Mouse (Mus musculus) gastrocnemius, adult 2 months (tissue): Measurements from ENCODE around the gene Pcbp1. TPM values are rescaled to one million over a fixed set of nuclear protein-coding genes. Genes with fewer than 3 reads are reported as not detected.
"Not testable (repeated sequence)": the region's sequence is repeated elsewhere in the genome, so short reads cannot be mapped to it uniquely, and the experiment has no call there.

Experiments
- DNase-seq: peaks from one replicate; pipeline ENCODE4 v3.0.0; 2022
- H3K27ac ChIP-seq: fragments of 200-600 bp; 2 replicates; pipeline ENCODE4 v1.8.1; 2022; ENCODE audit warnings: mild to moderate bottlenecking
- H3K4me3 ChIP-seq: fragments of 200-600 bp; 2 replicates; pipeline ENCODE4 v1.8.1; 2022; ENCODE audit warnings: mild to moderate bottlenecking, moderate library complexity
- CTCF ChIP-seq: fragments of 200-600 bp; IDR thresholded peaks from 2 replicates; pipeline ENCODE4 v1.8.1; 2022; ENCODE audit warnings: antibody characterized with exemption, mild to moderate bottlenecking, moderate library complexity
- intact Hi-C: fragments of 180-260 bp; cut with DNase I; formaldehyde crosslinking; loops from one replicate; pipeline ENCODE4 v1.15.1; 2025
- long read RNA-seq, 2 experiments: library from polyadenylated mRNA; stranded (forward); transcript quantifications; one replicate each; pipeline ENCODE4 v2.0.0; 2021
- total RNA-seq, 2 experiments: library from RNA; stranded (reverse); gene quantifications; 2 replicates each; pipeline ENCODE4 v1.2.3; 2021

Pcbp1 gene
- 100 to 1,000 TPM; 121 to 128 TPM for total RNA-seq
- long read RNA-seq, experiment 1, transcript Pcbp1-201 (1 exons, 1,830 nt) = major isoform, 162 of 162 reads
- long read RNA-seq, experiment 1, partial matches to known transcripts = 0 of 162 reads
- long read RNA-seq, experiment 1, other reads (novel, unspliced or antisense) = 0 of 162 reads
- long read RNA-seq, experiment 2, transcript Pcbp1-201 (1 exons, 1,830 nt) = major isoform, 185 of 185 reads
- long read RNA-seq, experiment 2, partial matches to known transcripts = 0 of 185 reads
- long read RNA-seq, experiment 2, other reads (novel, unspliced or antisense) = 0 of 185 reads

DNA sequence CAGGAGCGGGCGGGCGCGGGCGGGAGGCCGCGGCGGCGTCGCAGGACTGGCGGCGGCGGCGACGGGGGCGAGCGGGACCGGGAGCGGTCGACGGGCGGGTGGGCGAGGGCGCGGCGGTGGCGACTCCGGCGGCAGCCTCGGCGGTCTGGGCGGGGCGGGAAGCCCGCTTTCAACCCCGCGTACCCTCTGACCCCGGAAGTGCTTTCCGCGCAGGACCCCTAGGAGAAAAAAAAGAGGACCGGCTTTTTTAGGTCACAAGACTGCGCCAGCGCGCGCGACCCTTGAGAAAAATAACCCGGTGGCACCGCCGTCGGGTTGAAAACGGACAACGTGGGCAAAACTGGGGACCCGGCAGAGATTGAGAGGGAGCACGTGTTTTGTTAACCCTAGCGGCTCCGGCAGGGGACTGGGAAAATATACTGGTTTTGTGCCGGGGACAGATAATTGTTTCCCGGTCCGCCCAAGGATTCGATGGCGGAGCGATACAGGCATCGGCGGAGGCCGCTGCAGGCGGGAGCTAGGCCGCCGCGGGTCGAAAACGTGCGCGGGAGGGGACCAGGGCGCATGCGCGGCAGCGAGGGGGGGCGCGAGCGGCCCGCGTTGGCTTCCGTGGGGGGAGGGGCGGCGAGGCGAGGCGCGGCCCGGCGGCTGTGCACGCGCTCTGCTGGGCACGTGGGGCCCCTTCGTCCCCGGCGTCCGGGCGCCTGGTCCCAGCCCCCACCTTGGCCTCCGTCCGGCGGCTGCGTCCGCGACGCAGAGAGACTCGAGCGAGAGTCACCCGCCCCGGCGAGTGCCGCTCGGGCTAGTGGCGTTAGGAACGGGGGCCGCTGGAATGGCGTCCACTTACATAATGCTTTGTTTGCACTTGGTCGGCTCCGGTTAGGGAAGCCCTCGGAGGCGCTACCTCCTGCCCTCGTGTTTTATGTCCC, at the start of gene Pcbp1:
Gene Pcbp1, minus strand, starts transcription at position 290 of the 929 bp plus-strand sequence.
- peak; percentile 99 for DNase-seq
- TF ChIP-seq CTCF = no peak
- intact Hi-C loops = loop anchor here (1.0 kb wide), 1 partner anchor 54 kb away; no protein-coding TSS in a partner anchor
- Histone ChIP-seq H3K27ac (peak within 1 kb of the TSS; percentile 100), H3K4me3 (peak within 1 kb of the TSS; percentile 88)

DNA sequence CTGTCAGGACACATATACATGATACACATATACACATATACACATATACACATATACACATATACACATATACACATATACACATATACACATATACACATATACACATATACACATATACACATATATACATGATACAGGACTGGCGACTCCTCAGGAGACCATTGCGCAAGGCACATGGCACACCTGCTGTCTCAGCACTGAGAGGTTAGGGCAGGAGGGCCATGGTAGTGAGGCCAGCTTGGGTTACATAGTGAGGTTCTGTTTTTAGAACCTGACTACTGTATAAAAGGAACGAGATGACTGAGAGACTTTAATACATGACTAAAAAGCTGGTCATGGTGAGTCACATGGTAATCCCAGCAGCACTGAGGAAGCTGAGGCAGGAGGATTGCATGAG, 48.4 kb upstream of the Pcbp1 start:
- peak; percentile 79 for DNase-seq
- intact Hi-C loops = no loop called here
- peak overlapping the region; percentile 61 for H3K27ac ChIP-seq
- no peak for TF ChIP-seq CTCF
- no peak overlapping the region for H3K4me3 ChIP-seq

DNA sequence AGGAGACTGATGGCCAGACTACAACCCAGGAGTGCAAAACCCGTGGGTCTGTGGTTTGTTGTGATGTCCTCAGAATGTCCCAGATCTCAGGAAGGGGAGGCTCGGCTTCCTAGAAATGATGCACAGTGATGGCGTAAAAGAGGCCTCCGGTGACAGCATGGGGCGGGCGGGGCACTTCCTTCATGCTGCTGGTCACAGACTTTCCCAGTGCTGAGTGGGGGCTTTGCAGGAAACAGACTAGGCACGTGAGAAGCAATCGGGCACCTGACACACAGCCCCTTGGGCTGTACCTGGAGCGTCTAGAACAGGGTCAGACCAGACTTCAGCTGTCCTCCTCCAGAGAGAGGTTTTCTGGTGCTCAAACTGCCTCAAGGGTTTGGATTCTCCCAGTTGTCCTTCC, 44.7 kb upstream of the Pcbp1 start:
- no peak for DNase-seq
- intact Hi-C loops = no loop called here
- no peak for TF ChIP-seq CTCF
- Histone ChIP-seq H3K27ac (no peak overlapping the region), H3K4me3 (no peak overlapping the region)

DNA sequence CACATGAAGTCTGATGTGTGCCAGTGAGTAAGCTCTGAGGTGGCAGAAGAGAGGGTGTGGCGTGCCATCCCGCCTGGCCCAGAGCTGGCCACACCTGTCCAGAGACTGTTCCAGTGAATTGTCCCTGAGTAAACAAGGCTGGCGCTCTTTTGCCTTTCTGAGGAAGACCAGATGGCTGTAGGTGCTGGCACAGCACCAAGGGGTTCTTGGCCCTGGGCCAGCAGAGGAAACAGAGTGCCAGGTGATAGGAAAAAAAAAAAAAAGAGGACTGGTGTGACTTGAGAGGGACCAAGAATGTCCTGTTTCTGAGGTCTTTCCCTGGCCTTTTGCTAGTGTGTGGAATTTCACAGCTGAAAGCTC, 43.3 kb upstream of the Pcbp1 start:
- H3K27ac ChIP-seq = no peak overlapping the region; the same call in 1 of the 2 replicates
- intact Hi-C loops = no loop called here
- no peak overlapping the region for H3K4me3 ChIP-seq
- no peak for TF ChIP-seq CTCF
- no peak for DNase-seq

DNA sequence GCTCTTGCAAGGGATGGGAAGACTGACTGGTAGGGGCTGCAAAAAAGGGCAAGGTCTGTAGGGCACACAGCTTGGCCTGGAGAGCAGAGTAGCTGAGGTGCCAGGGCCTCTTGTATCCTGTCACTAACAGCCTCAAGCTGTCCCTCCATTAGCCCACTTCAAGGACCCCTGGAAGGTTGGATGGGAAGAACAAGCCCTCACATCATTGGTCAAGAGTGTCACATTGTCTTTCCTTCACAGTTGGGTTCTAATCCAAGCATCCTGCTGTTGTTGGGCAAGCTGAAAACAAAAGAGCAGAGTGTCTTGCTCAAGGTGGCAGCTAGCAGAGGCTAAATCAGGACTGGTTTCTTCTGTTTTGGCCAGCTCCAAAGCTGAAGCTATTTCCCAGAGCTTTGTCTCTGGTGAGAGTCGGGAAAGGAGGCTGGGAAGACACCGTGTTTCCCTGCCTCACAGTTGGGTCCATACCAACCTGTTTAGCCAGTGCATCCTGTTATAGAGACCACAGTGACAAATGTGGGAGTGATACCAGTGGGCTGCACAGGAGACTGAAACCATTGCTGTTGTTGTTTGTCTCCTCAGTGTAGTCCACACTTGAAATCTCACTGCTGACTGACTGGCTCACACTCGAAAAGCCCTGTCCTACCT, 42.8 kb upstream of the Pcbp1 start:
- Histone ChIP-seq H3K27ac (no peak overlapping the region; the same call in 1 of the 2 replicates), H3K4me3 (no peak overlapping the region)
- intact Hi-C loops = no loop called here
- no peak for DNase-seq
- no peak for TF ChIP-seq CTCF

DNA sequence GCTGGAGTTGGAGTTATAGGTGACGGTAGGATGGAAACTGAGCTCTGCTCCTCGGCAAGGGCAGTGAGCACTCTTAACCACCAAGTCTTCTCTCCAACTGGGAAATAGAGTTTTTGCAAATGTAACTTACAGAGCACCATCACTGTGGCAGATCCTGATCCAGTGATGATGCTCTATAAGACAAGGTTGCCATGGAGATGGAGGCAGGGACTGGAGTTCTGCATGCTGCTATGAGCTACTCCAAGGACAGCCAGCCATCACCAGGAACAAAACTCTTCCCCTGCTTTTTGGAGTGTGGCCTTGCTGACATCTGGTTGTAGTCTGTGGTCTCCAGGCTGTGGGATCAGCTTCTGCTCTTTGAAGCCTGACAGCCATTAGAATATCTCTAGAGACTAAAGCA, 39.7 kb upstream of the Pcbp1 start:
- DNase-seq = no peak
- no peak overlapping the region for H3K4me3 ChIP-seq
- intact Hi-C loops = no loop called here
- no peak overlapping the region for H3K27ac ChIP-seq
- no peak for TF ChIP-seq CTCF

DNA sequence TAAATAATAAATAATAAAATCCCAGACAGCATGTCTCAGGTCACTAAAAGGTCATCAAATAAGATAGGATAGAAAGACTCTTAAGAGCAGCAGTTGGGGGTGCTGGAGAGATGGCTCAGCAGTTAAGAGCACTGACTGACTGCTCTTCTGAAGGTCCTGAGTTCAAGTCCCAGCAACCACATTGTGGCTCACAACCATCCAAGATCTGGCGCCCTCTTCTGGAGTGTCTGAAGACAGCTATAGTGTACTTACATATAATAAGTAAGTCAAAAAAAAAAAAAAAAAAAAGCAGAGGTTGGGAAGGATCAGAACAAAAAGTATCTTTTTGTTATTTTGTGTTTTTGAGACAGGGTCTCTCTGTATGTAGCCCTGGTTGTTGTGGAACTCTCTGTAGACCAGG, 31.1 kb upstream of the Pcbp1 start:
- intact Hi-C loops, DNase-seq, H3K27ac ChIP-seq, H3K4me3 ChIP-seq: not testable (repeated sequence)
- peak; percentile 36 for TF ChIP-seq CTCF

DNA sequence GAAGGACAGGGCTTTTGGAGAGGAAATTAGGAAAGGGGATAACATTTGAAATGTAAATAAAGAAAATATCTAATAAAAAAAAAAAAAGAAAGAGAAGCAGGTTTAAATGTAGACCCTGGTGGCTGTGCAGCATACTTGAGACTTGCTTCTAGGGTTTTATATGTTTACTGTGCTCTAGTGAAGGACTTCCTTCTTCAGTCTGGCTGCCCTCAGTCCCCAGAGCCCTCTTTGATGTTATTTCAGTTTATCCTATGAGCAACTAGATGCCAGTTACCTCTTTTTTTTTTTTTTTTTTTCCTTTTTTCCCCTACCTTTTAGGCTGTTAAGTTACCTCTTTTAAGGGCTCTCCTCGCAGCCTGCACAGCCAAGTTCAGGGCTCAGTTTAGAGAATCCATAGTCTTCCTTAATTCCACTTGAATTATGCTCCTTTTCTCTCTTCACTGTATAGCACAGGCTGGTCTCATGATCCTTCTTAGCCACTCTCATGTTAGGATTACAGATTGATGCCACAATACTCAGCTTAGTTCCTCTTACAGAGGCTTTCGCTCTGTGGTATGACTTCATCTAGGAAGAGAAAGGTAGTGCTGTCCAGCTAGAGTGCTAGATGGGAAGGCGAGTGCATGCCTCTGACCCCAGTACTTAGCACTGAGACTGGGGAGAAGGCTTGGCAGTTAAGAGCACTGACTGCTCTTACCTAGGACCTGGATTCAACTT, 30.4 kb upstream of the Pcbp1 start:
- no peak for DNase-seq
- TF ChIP-seq CTCF = no peak
- intact Hi-C loops = no loop called here
- Histone ChIP-seq H3K27ac (no peak overlapping the region), H3K4me3 (no peak overlapping the region)

DNA sequence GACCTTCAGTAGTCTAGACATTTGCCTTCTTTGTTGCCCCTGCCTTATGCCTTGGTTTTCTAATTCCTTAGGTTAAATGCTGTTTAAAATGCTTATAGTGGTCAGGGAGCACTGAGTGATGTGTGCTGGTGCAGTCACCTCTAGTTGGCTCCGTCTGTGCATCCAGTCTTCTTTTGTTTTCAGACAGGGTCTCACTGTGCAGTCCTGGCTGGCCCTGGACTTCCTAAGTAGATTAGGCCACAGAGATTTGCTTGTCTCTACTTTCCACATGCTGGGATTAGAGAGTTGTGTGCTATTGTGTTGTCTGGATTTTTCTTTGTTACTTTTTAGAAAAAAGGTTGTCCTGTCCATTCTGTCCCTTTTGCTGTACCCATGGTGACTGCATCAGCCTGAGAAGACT, 24.5 kb upstream of the Pcbp1 start:
- no peak for DNase-seq
- intact Hi-C loops = no loop called here
- Histone ChIP-seq H3K27ac (no peak overlapping the region), H3K4me3 (no peak overlapping the region)
- TF ChIP-seq CTCF = no peak

DNA sequence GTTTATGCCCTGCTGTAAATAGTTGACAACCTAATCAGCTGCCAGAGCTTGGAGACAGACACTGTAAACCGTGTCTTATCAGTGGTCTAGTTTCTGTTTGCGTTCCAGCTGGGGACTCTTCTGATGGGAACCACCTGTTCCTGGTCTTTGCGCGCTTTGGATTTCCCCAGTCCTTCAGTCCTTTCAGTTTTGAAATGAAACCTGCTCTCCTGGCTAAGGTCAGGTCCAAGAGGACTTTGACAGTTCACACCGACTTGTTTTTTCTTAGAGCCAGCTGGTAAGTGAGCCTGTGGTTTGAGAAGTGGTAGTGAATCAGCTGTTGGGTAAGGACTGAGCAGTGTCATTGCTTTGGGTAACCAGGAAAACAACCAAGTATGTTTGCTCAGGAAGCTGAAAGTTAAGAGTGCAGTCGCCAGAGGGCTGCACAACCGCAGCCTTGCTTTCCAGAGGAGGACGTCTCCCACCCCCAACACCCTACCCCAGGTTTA, 21.8 kb upstream of the Pcbp1 start:
- Histone ChIP-seq H3K27ac (peak overlapping the region; percentile 83), H3K4me3 (peak overlapping the region; percentile 52)
- TF ChIP-seq CTCF = peak; percentile 41; the same call in 1 of the 2 replicates
- intact Hi-C loops = loop anchor here (5.0 kb wide), 1 partner anchor 34 kb away; no protein-coding TSS in a partner anchor
- DNase-seq = peak; percentile 39

DNA sequence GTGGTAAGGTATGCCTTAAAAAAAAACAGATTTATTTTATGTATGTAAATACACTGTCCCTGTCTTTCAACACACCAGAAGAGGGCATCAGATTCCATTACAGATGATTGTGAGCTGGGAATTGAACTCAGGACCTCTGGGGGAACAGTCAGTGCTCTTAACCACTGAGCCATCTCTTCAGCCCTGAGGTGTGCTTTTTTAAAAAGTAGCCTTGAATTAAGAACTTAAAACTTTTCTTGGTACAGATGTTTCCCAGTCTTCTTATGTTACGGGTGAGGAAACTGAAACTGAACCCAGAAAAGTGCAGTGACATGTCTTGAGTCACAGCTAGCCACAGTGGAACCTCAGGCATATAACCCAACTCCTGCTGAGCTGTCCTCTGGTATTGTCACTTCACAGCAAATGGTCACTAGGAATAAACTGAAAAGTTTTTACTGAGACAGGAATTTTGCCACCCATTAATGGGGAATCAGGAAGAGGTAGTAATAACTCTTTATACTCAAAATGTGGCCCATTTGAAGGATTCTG, 21.2 kb upstream of the Pcbp1 start:
- intact Hi-C loops = loop anchor here (5.0 kb wide), 1 partner anchor 35 kb away; no protein-coding TSS in a partner anchor
- no peak for DNase-seq
- peak overlapping the region; percentile 83 for H3K27ac ChIP-seq
- peak overlapping the region; percentile 52 for H3K4me3 ChIP-seq
- TF ChIP-seq CTCF = no peak

DNA sequence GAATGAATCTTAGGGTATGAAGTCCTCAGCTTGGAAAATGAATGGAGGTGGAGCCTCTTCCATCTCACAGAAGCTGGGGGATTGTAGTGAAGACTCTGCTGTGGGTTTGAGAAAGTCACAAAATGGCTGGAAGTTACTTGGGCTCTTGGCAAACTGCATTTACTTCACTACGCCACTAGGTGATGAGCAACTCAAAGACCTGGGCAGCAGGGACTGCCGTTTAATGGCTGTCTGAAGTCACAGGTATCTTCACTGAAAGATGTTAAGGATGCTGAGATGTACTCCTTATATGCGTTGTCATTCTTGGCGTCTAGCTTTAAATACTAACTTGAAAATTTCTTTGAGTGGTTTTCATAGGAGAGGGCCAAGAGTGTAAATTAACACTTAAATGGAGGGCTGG, 19.1 kb upstream of the Pcbp1 start:
- Histone ChIP-seq H3K27ac (no peak overlapping the region), H3K4me3 (no peak overlapping the region)
- no peak for DNase-seq
- intact Hi-C loops = loop anchor here (1.0 to 5.0 kb wide), 2 partner anchors 37 to 126 kb away; no protein-coding TSS in a partner anchor
- TF ChIP-seq CTCF = peak; percentile 78
